ENCODE assay signal across 25 mouse cellular contexts in the genomic region with DNA sequence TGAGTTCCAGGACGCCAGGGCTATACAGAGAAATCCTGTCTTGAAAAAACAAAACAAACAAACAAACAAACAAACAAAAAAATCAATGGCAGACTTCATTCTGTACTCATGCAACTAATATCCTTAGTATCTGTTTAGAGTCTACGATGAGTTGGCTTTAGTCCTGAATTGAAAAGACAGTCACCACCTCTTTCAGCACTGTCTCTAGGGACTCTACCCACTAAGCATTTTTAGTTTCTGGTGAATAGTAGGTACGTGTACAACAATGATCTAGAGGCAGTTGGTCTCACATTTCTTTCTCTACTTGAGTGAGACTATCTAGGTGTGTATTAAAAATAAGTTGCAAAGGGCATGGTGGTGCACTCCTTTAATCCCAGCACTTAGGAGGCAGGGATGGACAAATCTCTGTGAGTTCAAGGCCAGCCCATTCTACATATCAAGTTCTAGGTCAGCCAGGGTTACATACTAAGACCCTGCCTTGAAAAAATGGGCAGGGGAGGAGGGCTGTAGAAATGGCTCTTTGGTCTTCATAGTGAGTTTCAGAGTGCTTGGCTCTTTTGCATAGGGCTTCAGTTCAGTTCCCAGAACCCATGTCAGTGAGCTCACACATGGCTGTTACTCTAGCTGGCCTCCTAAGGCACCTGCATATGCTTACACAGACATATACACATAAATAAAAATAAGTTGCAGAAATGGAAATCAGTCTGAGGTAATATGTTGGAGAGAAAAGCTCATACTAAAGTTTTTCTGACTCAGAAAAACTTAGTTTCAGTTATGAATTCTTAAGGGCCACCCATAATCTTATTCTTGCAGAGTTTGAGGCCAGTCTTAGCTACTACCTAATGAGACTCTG.
"Had no signal": no experiment of that assay in that cellular context is flagged by ENCODE, and none has a peak within 500 bp of the region (broad histone marks: within the 10 kb centered on the region; RNA-seq: fewer than 3 reads in every experiment).

No protein-coding gene starts in this region.

- H3K9me3 ChIP-seq: embryonic facial prominence, embryonic 10.5 days; embryonic facial prominence, embryonic 12.5 days; embryonic facial prominence, embryonic 13.5 days; embryonic facial prominence, embryonic 15.5 days; forebrain, embryonic 10.5 days; forebrain, embryonic 12.5 days; forebrain, embryonic 13.5 days; forebrain, embryonic 15.5 days; heart, embryonic 10.5 days had no signal

- H3K4me1 ChIP-seq: embryonic facial prominence, embryonic 10.5 days; embryonic facial prominence, embryonic 12.5 days; embryonic facial prominence, embryonic 13.5 days; embryonic facial prominence, embryonic 15.5 days; forebrain, embryonic 10.5 days; forebrain, embryonic 12.5 days; forebrain, embryonic 13.5 days; forebrain, embryonic 15.5 days; heart, embryonic 10.5 days had no signal

- H3K27me3 ChIP-seq: embryonic facial prominence, embryonic 12.5 days; embryonic facial prominence, embryonic 13.5 days; embryonic facial prominence, embryonic 15.5 days; forebrain, embryonic 12.5 days; forebrain, embryonic 13.5 days; forebrain, embryonic 15.5 days had no signal

- H3K27ac ChIP-seq: embryonic facial prominence, embryonic 10.5 days; embryonic facial prominence, embryonic 12.5 days; embryonic facial prominence, embryonic 13.5 days; embryonic facial prominence, embryonic 15.5 days; forebrain, embryonic 10.5 days; forebrain, embryonic 12.5 days; forebrain, embryonic 13.5 days; forebrain, embryonic 15.5 days; gastrocnemius, adult 2 months; heart, adult 2 months; heart, embryonic 10.5 days had no signal

- H3K4me2 ChIP-seq: embryonic facial prominence, embryonic 12.5 days; embryonic facial prominence, embryonic 13.5 days; embryonic facial prominence, embryonic 15.5 days; forebrain, embryonic 12.5 days; forebrain, embryonic 13.5 days; forebrain, embryonic 15.5 days; heart, embryonic 11.5 days had no signal

- H3K4me3 ChIP-seq: embryonic facial prominence, embryonic 10.5 days; embryonic facial prominence, embryonic 12.5 days; embryonic facial prominence, embryonic 13.5 days; embryonic facial prominence, embryonic 15.5 days; erythroblast, embryonic 14.5 days; forebrain, embryonic 10.5 days; forebrain, embryonic 12.5 days; forebrain, embryonic 13.5 days; forebrain, embryonic 15.5 days; gastrocnemius, adult 2 months; heart, adult 2 months; heart, embryonic 10.5 days had no signal

- H3K9ac ChIP-seq: embryonic facial prominence, embryonic 12.5 days; embryonic facial prominence, embryonic 13.5 days; embryonic facial prominence, embryonic 15.5 days; forebrain, embryonic 12.5 days; forebrain, embryonic 13.5 days; forebrain, embryonic 15.5 days; forebrain, postnatal 0 days had no signal

- DNase-seq: cerebellum, adult 9-10 months; cerebellum, adult 9-11 months; cerebellum, postnatal 10 days; cerebellum, postnatal 14 days; cerebellum, postnatal 36 days; embryo, embryonic 11 days; forebrain, postnatal 0 days; gastrocnemius, adult 2 months; gastrocnemius, postnatal 10 days; gastrocnemius, postnatal 14 days; gastrocnemius, postnatal 25 days; gastrocnemius, postnatal 36 days; heart, adult 18-20 months; heart, adult 2 months had no signal
